Mouse (Mus musculus): ENCODE measurements around the gene Gpkow.

DNA sequence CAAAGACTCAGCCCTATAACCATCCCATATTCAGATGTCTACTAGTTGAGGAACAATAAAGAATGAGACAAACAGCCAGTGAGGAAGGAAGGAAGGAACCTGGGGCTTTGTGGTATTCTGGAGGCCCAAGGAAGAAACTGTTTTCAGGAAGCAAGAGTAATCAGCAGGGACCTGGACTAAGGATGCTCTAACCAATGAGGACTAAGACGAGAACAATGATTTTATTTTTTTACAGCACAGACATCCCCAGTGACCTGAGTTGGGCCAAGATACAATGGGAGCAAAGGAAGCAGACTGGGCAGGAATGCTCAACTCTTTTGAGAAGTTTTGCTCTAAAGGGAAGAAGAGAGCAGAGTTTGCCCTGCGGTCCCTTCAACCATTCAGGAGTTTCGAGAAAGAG is 34.0 kb upstream of the Gpkow start:
- TF ChIP-seq GATA1 (IDR thresholded peaks at IDR 0.05; ENCODE audit: borderline replicate concordance, low read length) (no peak), FLI1 (IDR thresholded peaks at IDR 0.05; ENCODE audit: low read length) (no peak)
